18 mouse cellular contexts compared by ENCODE assay signal in the genomic region with DNA sequence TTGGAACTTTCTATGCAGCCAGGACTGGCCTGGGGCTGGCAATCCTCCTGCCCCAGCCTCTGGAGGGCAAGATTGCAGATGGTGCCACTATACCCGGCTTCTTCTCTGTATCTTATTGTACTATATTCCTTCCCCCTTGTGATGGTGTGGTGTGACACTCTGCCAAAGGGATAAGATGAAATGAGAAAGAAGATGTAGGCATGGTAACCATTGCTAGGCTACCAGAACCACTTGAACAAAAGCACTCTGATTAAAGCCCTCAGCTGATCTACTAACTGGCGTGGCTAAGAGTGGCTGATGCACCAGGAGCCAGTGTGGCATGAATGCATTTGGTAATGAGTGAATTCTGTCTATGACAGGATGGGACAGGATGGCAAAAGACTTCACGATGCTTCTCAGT. TPM values are rescaled to one million over a fixed set of nuclear protein-coding genes. Genes with fewer than 3 reads are reported as not detected.
DNase-seq lines count a peak whose midpoint lies in the region; ATAC-seq lines count a peak whose summit lies in the region.
"Had no signal": no experiment of that assay in that cellular context is flagged by ENCODE, and none has a peak within 500 bp of the region (broad histone marks: within the 10 kb centered on the region; RNA-seq: fewer than 3 reads in every experiment).

A gene (minus strand): TSS at position 29 of the 400 bp plus-strand sequence.

- ATAC-seq in forebrain, embryonic 13.5 days = peak; percentile 85
- ATAC-seq in hindbrain, embryonic 14.5 days (ENCODE audit: low FRiP score) = peak; percentile 68; the same call in 1 of the 2 replicates
- ATAC-seq in midbrain, embryonic 14.5 days (ENCODE audit: low FRiP score, low TSS enrichment) = peak; percentile 67

- H3K27ac ChIP-seq in forebrain, embryonic 13.5 days = no peak within 1 kb of the TSS
- H3K27ac ChIP-seq in hindbrain, embryonic 14.5 days = no peak within 1 kb of the TSS
- H3K27ac ChIP-seq in midbrain, embryonic 14.5 days (replicated peaks; ENCODE audit: low read depth, low read length) = no peak within 1 kb of the TSS
- H3K27ac ChIP-seq: heart, embryonic 13.5 days had no signal

- H3K27me3 ChIP-seq in forebrain, embryonic 13.5 days = no peaks in the 10 kb centered on the region
- no peaks in the 10 kb centered on the region for H3K27me3 ChIP-seq in hindbrain, embryonic 14.5 days (ENCODE audit: control insufficient read depth, insufficient read depth, low read length)
- H3K27me3 ChIP-seq in midbrain, embryonic 14.5 days (ENCODE audit: control insufficient read depth, insufficient read depth, low read length) = no peaks in the 10 kb centered on the region
- H3K27me3 ChIP-seq: heart, embryonic 13.5 days had no signal

- H3K4me1 ChIP-seq in forebrain, embryonic 13.5 days = 0 out of 2 replicates have a peak, but pooled peaks cover 5% of the 10 kb centered on the region
- no peaks in the 10 kb centered on the region for H3K4me1 ChIP-seq in hindbrain, embryonic 14.5 days (replicated peaks; ENCODE audit: control insufficient read depth, insufficient read depth, low read length)
- no peaks in the 10 kb centered on the region for H3K4me1 ChIP-seq in midbrain, embryonic 14.5 days (ENCODE audit: control insufficient read depth, insufficient read depth, low read length)
- H3K4me1 ChIP-seq: heart, embryonic 13.5 days had no signal

- intact Hi-C loops in left cerebral cortex, postnatal 25 days (cut with DNase I) = no loop called here
- intact Hi-C loops in left cerebral cortex, postnatal 4 days (cut with DNase I) = no loop called here

- H3K9ac ChIP-seq in forebrain, embryonic 13.5 days = no peak within 1 kb of the TSS
- no peak within 1 kb of the TSS for H3K9ac ChIP-seq in hindbrain, embryonic 14.5 days
- no peak within 1 kb of the TSS for H3K9ac ChIP-seq in midbrain, embryonic 14.5 days (replicated peaks; ENCODE audit: low read length)
- H3K9ac ChIP-seq: heart, embryonic 13.5 days had no signal

- no peaks in the 10 kb centered on the region for H3K36me3 ChIP-seq in forebrain, embryonic 13.5 days (ENCODE audit: poor library complexity, severe bottlenecking)
- no peaks in the 10 kb centered on the region for H3K36me3 ChIP-seq in hindbrain, embryonic 14.5 days (replicated peaks; ENCODE audit: control insufficient read depth, insufficient read depth)
- no peaks in the 10 kb centered on the region for H3K36me3 ChIP-seq in midbrain, embryonic 14.5 days (ENCODE audit: control insufficient read depth, insufficient read depth, low read length)
- H3K36me3 ChIP-seq: heart, embryonic 13.5 days had no signal

- no peaks in the 10 kb centered on the region for H3K9me3 ChIP-seq in forebrain, embryonic 13.5 days (replicated peaks)
- H3K9me3 ChIP-seq in hindbrain, embryonic 14.5 days (ENCODE audit: control insufficient read depth, low read length) = no peaks in the 10 kb centered on the region
- H3K9me3 ChIP-seq in midbrain, embryonic 14.5 days (ENCODE audit: control insufficient read depth, low read length) = no peaks in the 10 kb centered on the region
- H3K9me3 ChIP-seq: heart, embryonic 13.5 days had no signal

- H3K4me3 ChIP-seq in forebrain, embryonic 13.5 days = no peak within 1 kb of the TSS
- H3K4me3 ChIP-seq in hindbrain, embryonic 14.5 days (replicated peaks; ENCODE audit: low read length) = no peak within 1 kb of the TSS
- H3K4me3 ChIP-seq in midbrain, embryonic 14.5 days (replicated peaks; ENCODE audit: low read depth, low read length) = no peak within 1 kb of the TSS
- H3K4me3 ChIP-seq: heart, embryonic 13.5 days; myocyte had no signal

- H3K4me2 ChIP-seq in forebrain, embryonic 13.5 days = no peak within 1 kb of the TSS
- no peak within 1 kb of the TSS for H3K4me2 ChIP-seq in hindbrain, embryonic 14.5 days (replicated peaks)
- no peak within 1 kb of the TSS for H3K4me2 ChIP-seq in midbrain, embryonic 14.5 days (ENCODE audit: low read length)
- H3K4me2 ChIP-seq: heart, embryonic 13.5 days had no signal

- WGBS in forebrain, embryonic 13.5 days = 46% methylated on average over 3 of the region's 3 CpGs
- WGBS in hindbrain, embryonic 14.5 days = 46% methylated on average over 3 of the region's 3 CpGs
- WGBS in midbrain, embryonic 14.5 days = 39% methylated on average over 3 of the region's 3 CpGs

- peak; percentile 8 to 38 for DNase-seq in left cerebral cortex, postnatal 25 days (ENCODE audit: low spot score in 2 of 2)
- DNase-seq in left cerebral cortex, postnatal 4 days = no peak
- no peak for DNase-seq in hindbrain, embryonic 14.5 days (ENCODE audit: low spot score)
- peak; percentile 47 for DNase-seq in midbrain, embryonic 14.5 days
- DNase-seq in Muller cell, postnatal 12 days (ENCODE audit: inconsistent ontology term) = no peak
- DNase-seq in heart, postnatal 4 days = no peak
- no peak for DNase-seq in cerebellum, postnatal 36 days
- DNase-seq: cerebellum, adult 9-10 months; gastrocnemius, postnatal 10 days; lung, adult 18-20 months; right cerebral cortex, postnatal 4 days; thymus, postnatal 36 days had no signal

RNA-seq across cellular contexts. Expression of the gene that starts here (rescaled TPM):
- total RNA-seq in left cerebral cortex, postnatal 25 days (2021) = 1 to 10 TPM in 1 of 2 experiments, under 1 TPM in 1; 0.89 to 1.1 TPM
- 1 to 10 TPM; 1.1 to 1.3 TPM for total RNA-seq in left cerebral cortex, postnatal 4 days (2021)
- 0.20 and 0.26 TPM in 2 replicates for polyA plus RNA-seq in forebrain, embryonic 13.5 days (2015; fragmentation: Nextera tagmentation; extraction: Ambion mirVana)
- not detected in 2 replicates for polyA plus RNA-seq in hindbrain, embryonic 14.5 days (2014; fragmentation: Nextera tagmentation; extraction: Ambion mirVana)
- 0.15 TPM in 1 of 2 replicates, not detected in the other for polyA plus RNA-seq in midbrain, embryonic 14.5 days (2014; fragmentation: Nextera tagmentation; extraction: Ambion mirVana)
- not detected for total RNA-seq in heart, postnatal 4 days (2021)
- total RNA-seq: gastrocnemius, postnatal 10 days had no signal
- polyA plus RNA-seq: embryonic facial prominence, embryonic 11.5 days; heart, embryonic 13.5 days; kidney, embryonic 14.5 days; limb, embryonic 14.5 days; myocyte had no signal

Comparison
In these comparisons a context has a peak if more than half of its experiments do, and no peak if none do; other contexts are left out.
1. DNase-seq: peak in left cerebral cortex, postnatal 25 days (2 of 2); none in left cerebral cortex, postnatal 4 days (single experiment), hindbrain, embryonic 14.5 days (single experiment), Muller cell, postnatal 12 days (single experiment), heart, postnatal 4 days (single experiment) and cerebellum, postnatal 36 days (0 of 2).
2. Peak in ATAC-seq in forebrain, embryonic 13.5 days; RNA of the gene not detected or under 1 TPM.
3. Peak in ATAC-seq in hindbrain, embryonic 14.5 days; RNA of the gene not detected or under 1 TPM.
4. Peak in DNase-seq and ATAC-seq in midbrain, embryonic 14.5 days; RNA of the gene not detected or under 1 TPM.
5. Peak in every context shown above with its lines, with median percentiles within 50 percentile points of each other: ATAC-seq.